Mouse (Mus musculus): Measurements from ENCODE around the gene Smc3.

- TF ChIP-seq ZC3H11A (IDR thresholded peaks at IDR 0.05; ENCODE audit: borderline replicate concordance, low read depth, low read length) (no peak), CHD2 (IDR thresholded peaks at IDR 0.05; ENCODE audit: low read depth, low read length) (no peak), ZNF384 (IDR thresholded peaks at IDR 0.05; ENCODE audit: low read depth, low read length) (no peak)
These were observed 27.6 kb upstream of the Smc3 start for GRCm38 (mm10) chr19:53572607-53573006.

Measured in ES-E14 (cell line).